Mouse (Mus musculus) testis, postnatal 10 days (tissue): Measurements from ENCODE around the gene Erc2.

Source experiments
- DNase-seq: peaks from one replicate; pipeline ENCODE4 v3.0.0; 2021; ENCODE audit warnings: low spot score

Erc2 gene

GRCm38 (mm10) chr14:27667016-27667852 is 45.0 kb downstream of the Erc2 start:
- no peak for DNase-seq

GRCm38 (mm10) chr14:27668151-27668550 is 45.9 kb downstream of the Erc2 start:
- DNase-seq, result no peak

GRCm38 (mm10) chr14:27669939-27670338 is 47.7 kb downstream of the Erc2 start:
- DNase-seq, result no peak

- DNase-seq, result no peak
Observed at GRCm38 (mm10) chr14:27672761-27673160, 50.5 kb downstream of the Erc2 start.

GRCm38 (mm10) chr14:27674096-27674495 is 51.9 kb downstream of the Erc2 start:
- DNase-seq, result no peak

GRCm38 (mm10) chr14:27674561-27674960 is 52.3 kb downstream of the Erc2 start:
- no peak for DNase-seq

- no peak for DNase-seq
Observed at GRCm38 (mm10) chr14:27675071-27675470, 52.8 kb downstream of the Erc2 start.

GRCm38 (mm10) chr14:27682368-27683052 is 60.3 kb downstream of the Erc2 start:
- DNase-seq, result no peak

- DNase-seq, result no peak
Observed at GRCm38 (mm10) chr14:27695781-27696180, 73.6 kb downstream of the Erc2 start.

- no peak for DNase-seq
Observed at GRCm38 (mm10) chr14:27717364-27717763, 95.1 kb downstream of the Erc2 start.

- DNase-seq, result no peak
Observed at GRCm38 (mm10) chr14:27719601-27720000, 97.4 kb downstream of the Erc2 start.

- no peak for DNase-seq
Observed at GRCm38 (mm10) chr14:27720944-27721343, 98.7 kb downstream of the Erc2 start.

- no peak for DNase-seq
Observed at GRCm38 (mm10) chr14:27721759-27722158, 99.5 kb downstream of the Erc2 start.

- DNase-seq, result no peak
Observed at GRCm38 (mm10) chr14:27727541-27727940, 105.3 kb downstream of the Erc2 start.

GRCm38 (mm10) chr14:27731086-27731485 is 108.9 kb downstream of the Erc2 start:
- DNase-seq, result no peak

GRCm38 (mm10) chr14:27739436-27739835 is 117.2 kb downstream of the Erc2 start:
- no peak for DNase-seq

GRCm38 (mm10) chr14:27741248-27741916 is 119.2 kb downstream of the Erc2 start:
- peak; percentile 86 for DNase-seq

- no peak for DNase-seq
Observed at GRCm38 (mm10) chr14:27754340-27754739, 132.1 kb downstream of the Erc2 start.

- no peak for DNase-seq
Observed at GRCm38 (mm10) chr14:27756901-27757300, 134.7 kb downstream of the Erc2 start.

- DNase-seq, result peak; percentile 44
Observed at GRCm38 (mm10) chr14:27758230-27758629, 136.0 kb downstream of the Erc2 start.

- DNase-seq, result no peak
Observed at GRCm38 (mm10) chr14:27759069-27759628, 136.9 kb downstream of the Erc2 start.

GRCm38 (mm10) chr14:27759982-27760381 is 137.8 kb downstream of the Erc2 start:
- DNase-seq, result no peak
